Mouse (Mus musculus): ENCODE measurements around the gene Gfap. TPM values are rescaled to one million over a fixed set of nuclear protein-coding genes. Genes with fewer than 3 reads are reported as not detected.

Gfap gene
- polyA plus RNA-seq, 1 experiment from 2014 or later, result 0.30 TPM

GRCm38 (mm10) chr11:102888135-102888534 is 12.6 kb downstream of the Gfap start:
- 55% methylated on average over 3 of the region's 3 CpGs for WGBS
- Histone ChIP-seq H3K27me3 (ENCODE audit: control insufficient read depth, insufficient read depth, low read length) (peaks cover under 1% of the 10 kb centered on the region), H3K9me3 (replicated peaks; ENCODE audit: control insufficient read depth, low read length) (no peaks in the 10 kb centered on the region), H3K9ac (ENCODE audit: low read length) (no peak overlapping the region), H3K4me2 (ENCODE audit: low read depth, low read length) (no peak overlapping the region), H3K27ac (ENCODE audit: low read length) (no peak overlapping the region), H3K36me3 (ENCODE audit: control insufficient read depth, insufficient read depth) (no peaks in the 10 kb centered on the region), H3K4me3 (ENCODE audit: low read length) (no peak overlapping the region), H3K4me1 (ENCODE audit: control insufficient read depth, insufficient read depth, low read length) (peaks cover 12% of the 10 kb centered on the region)
- ATAC-seq (replicated peaks; ENCODE audit: extremely low read depth, insufficient read depth, low FRiP score), result no peak

GRCm38 (mm10) chr11:102887433-102887832 is 13.3 kb downstream of the Gfap start:
- Histone ChIP-seq H3K27ac (ENCODE audit: low read length) (no peak overlapping the region), H3K4me2 (ENCODE audit: low read depth, low read length) (no peak overlapping the region), H3K9ac (ENCODE audit: low read length) (no peak overlapping the region), H3K36me3 (ENCODE audit: control insufficient read depth, insufficient read depth) (no peaks in the 10 kb centered on the region), H3K9me3 (replicated peaks; ENCODE audit: control insufficient read depth, low read length) (no peaks in the 10 kb centered on the region), H3K4me3 (ENCODE audit: low read length) (no peak overlapping the region), H3K27me3 (ENCODE audit: control insufficient read depth, insufficient read depth, low read length) (no peaks in the 10 kb centered on the region; the same call in 1 of the 2 replicates), H3K4me1 (ENCODE audit: control insufficient read depth, insufficient read depth, low read length) (peaks cover 12% of the 10 kb centered on the region)
- 76% methylated on average over 5 of the region's 5 CpGs for WGBS
- no peak for ATAC-seq (replicated peaks; ENCODE audit: extremely low read depth, insufficient read depth, low FRiP score)

- Histone ChIP-seq H3K27me3 (ENCODE audit: control insufficient read depth, insufficient read depth, low read length) (no peaks in the 10 kb centered on the region; the same call in 1 of the 2 replicates), H3K36me3 (ENCODE audit: control insufficient read depth, insufficient read depth) (no peaks in the 10 kb centered on the region), H3K4me1 (ENCODE audit: control insufficient read depth, insufficient read depth, low read length) (peaks cover 23% of the 10 kb centered on the region), H3K4me3 (ENCODE audit: low read length) (no peak within 1 kb of the TSS), H3K4me2 (ENCODE audit: low read depth, low read length) (no peak within 1 kb of the TSS), H3K9me3 (replicated peaks; ENCODE audit: control insufficient read depth, low read length) (no peaks in the 10 kb centered on the region), H3K9ac (ENCODE audit: low read length) (no peak within 1 kb of the TSS), H3K27ac (ENCODE audit: low read length) (no peak within 1 kb of the TSS)
- WGBS, result 45% methylated on average over 10 of the region's 10 CpGs
- no peak for ATAC-seq (replicated peaks; ENCODE audit: extremely low read depth, insufficient read depth, low FRiP score)
Observed at GRCm38 (mm10) chr11:102884616-102885219, 16.0 kb downstream of the Gfap start, which contains the start of gene Fam187a. TSS of gene Fam187a (plus strand) at chr11:102885169.

GRCm38 (mm10) chr11:102881314-102882198 is 19.2 kb downstream of the Gfap start:
- 10% methylated on average over 13 of the region's 13 CpGs for WGBS
- H3K36me3 ChIP-seq (ENCODE audit: control insufficient read depth, insufficient read depth), result no peaks in the 10 kb centered on the region
- H3K9ac ChIP-seq (ENCODE audit: low read length), result peak overlapping the region; percentile 71
- no peaks in the 10 kb centered on the region for H3K27me3 ChIP-seq (ENCODE audit: control insufficient read depth, insufficient read depth, low read length)
- peak; percentile 29; the same call in 1 of the 2 replicates for ATAC-seq (replicated peaks; ENCODE audit: extremely low read depth, insufficient read depth, low FRiP score)
- H3K4me3 ChIP-seq (ENCODE audit: low read length), result peak overlapping the region; percentile 64
- peak overlapping the region; percentile 67 for H3K4me2 ChIP-seq (ENCODE audit: low read depth, low read length)
- peaks cover 25% of the 10 kb centered on the region for H3K4me1 ChIP-seq (ENCODE audit: control insufficient read depth, insufficient read depth, low read length)
- no peaks in the 10 kb centered on the region for H3K9me3 ChIP-seq (replicated peaks; ENCODE audit: control insufficient read depth, low read length)
- peak overlapping the region; percentile 87; the same call in 1 of the 2 replicates for H3K27ac ChIP-seq (ENCODE audit: low read length)

GRCm38 (mm10) chr11:102880585-102881313 is 20.0 kb downstream of the Gfap start, which contains the start of the genes Eftud2 and Ccdc103:
TSS of gene Eftud2 (minus strand) at chr11:102880985.
TSS of gene Ccdc103 (plus strand) at chr11:102881204.
- peak within 1 kb of the TSS; percentile 67 for H3K4me2 ChIP-seq (ENCODE audit: low read depth, low read length)
- H3K4me1 ChIP-seq (ENCODE audit: control insufficient read depth, insufficient read depth, low read length), result peaks cover 25% of the 10 kb centered on the region
- under 1% methylated on average over 62 of the region's 62 CpGs for WGBS
- H3K9ac ChIP-seq (ENCODE audit: low read length), result peak within 1 kb of the TSS; percentile 71
- ATAC-seq (replicated peaks; ENCODE audit: extremely low read depth, insufficient read depth, low FRiP score), result peak; percentile 83
- H3K4me3 ChIP-seq (ENCODE audit: low read length), result peak within 1 kb of the TSS; percentile 64
- H3K9me3 ChIP-seq (replicated peaks; ENCODE audit: control insufficient read depth, low read length), result no peaks in the 10 kb centered on the region
- H3K27ac ChIP-seq (ENCODE audit: low read length), result peak within 1 kb of the TSS; percentile 87
- no peaks in the 10 kb centered on the region for H3K27me3 ChIP-seq (ENCODE audit: control insufficient read depth, insufficient read depth, low read length)
- H3K36me3 ChIP-seq (ENCODE audit: control insufficient read depth, insufficient read depth), result peaks cover 4% of the 10 kb centered on the region; the same call in 1 of the 2 replicates

GRCm38 (mm10) chr11:102879558-102879957 is 21.2 kb downstream of the Gfap start:
- H3K4me3 ChIP-seq (ENCODE audit: low read length), result no peak overlapping the region
- no peak overlapping the region for H3K9ac ChIP-seq (ENCODE audit: low read length)

GRCm38 (mm10) chr11:102874801-102875334 is 25.8 kb downstream of the Gfap start:
- Histone ChIP-seq H3K4me1 (ENCODE audit: control insufficient read depth, insufficient read depth, low read length) (peaks cover 4% of the 10 kb centered on the region), H3K9me3 (replicated peaks; ENCODE audit: control insufficient read depth, low read length) (no peaks in the 10 kb centered on the region), H3K4me3 (ENCODE audit: low read length) (no peak overlapping the region), H3K9ac (ENCODE audit: low read length) (no peak overlapping the region), H3K36me3 (ENCODE audit: control insufficient read depth, insufficient read depth) (peaks cover 24% of the 10 kb centered on the region), H3K4me2 (ENCODE audit: low read depth, low read length) (no peak overlapping the region), H3K27me3 (ENCODE audit: control insufficient read depth, insufficient read depth, low read length) (no peaks in the 10 kb centered on the region), H3K27ac (ENCODE audit: low read length) (no peak overlapping the region)
- 80% methylated on average over 7 of the region's 7 CpGs for WGBS
- ATAC-seq (replicated peaks; ENCODE audit: extremely low read depth, insufficient read depth, low FRiP score), result no peak

More at GRCm38 (mm10) chr11:102879558-102879957, 21.2 kb downstream of the Gfap start:
- H3K9me3 ChIP-seq (replicated peaks; ENCODE audit: control insufficient read depth, low read length), result no peaks in the 10 kb centered on the region
- peaks cover 18% of the 10 kb centered on the region for H3K4me1 ChIP-seq (ENCODE audit: control insufficient read depth, insufficient read depth, low read length)
- H3K27me3 ChIP-seq (ENCODE audit: control insufficient read depth, insufficient read depth, low read length), result no peaks in the 10 kb centered on the region
- H3K36me3 ChIP-seq (ENCODE audit: control insufficient read depth, insufficient read depth), result peaks cover 5% of the 10 kb centered on the region; the same call in 1 of the 2 replicates
- H3K4me2 ChIP-seq (ENCODE audit: low read depth, low read length), result peak overlapping the region; percentile 67
- no peak for ATAC-seq (replicated peaks; ENCODE audit: extremely low read depth, insufficient read depth, low FRiP score)
- H3K27ac ChIP-seq (ENCODE audit: low read length), result no peak overlapping the region
- WGBS, result 93% methylated on average over 2 of the region's 2 CpGs

GRCm38 (mm10) chr11:102864272-102864671 is 36.4 kb downstream of the Gfap start:
- H3K9me3 ChIP-seq (replicated peaks; ENCODE audit: control insufficient read depth, low read length), result no peaks in the 10 kb centered on the region
- H3K36me3 ChIP-seq (ENCODE audit: control insufficient read depth, insufficient read depth), result peaks cover 44% of the 10 kb centered on the region
- no peak overlapping the region for H3K27ac ChIP-seq (ENCODE audit: low read length)
- H3K9ac ChIP-seq (ENCODE audit: low read length), result no peak overlapping the region
- no peaks in the 10 kb centered on the region for H3K27me3 ChIP-seq (ENCODE audit: control insufficient read depth, insufficient read depth, low read length)
- no peak for ATAC-seq (replicated peaks; ENCODE audit: extremely low read depth, insufficient read depth, low FRiP score)
- H3K4me2 ChIP-seq (ENCODE audit: low read depth, low read length), result no peak overlapping the region
- no peak overlapping the region for H3K4me3 ChIP-seq (ENCODE audit: low read length)
- 25% methylated on average over 4 of the region's 4 CpGs for WGBS
- peaks cover 6% of the 10 kb centered on the region; the same call in 1 of the 2 replicates for H3K4me1 ChIP-seq (ENCODE audit: control insufficient read depth, insufficient read depth, low read length)

Data from heart, embryonic 16.5 days (tissue).